Mouse (Mus musculus): ENCODE data around the gene Mettl18.

GRCm38 (mm10) chr1:163992371-163992770, 2.3 kb upstream of the Mettl18 start:
- TF ChIP-seq CTCF (IDR thresholded peaks at IDR 0.05; ENCODE audit: low read depth, low read length) (no peak), POLR2A (IDR thresholded peaks at IDR 0.05; ENCODE audit: insufficient read depth, low read length) (no peak)
